Mouse (Mus musculus) spleen, postnatal 14 days (tissue): ENCODE results near the gene Agxt.
A peak's percentile ranks its signal among the peaks of the same experiment; 100 is the strongest.

Experiments used
- DNase-seq, 2 experiments: peaks; one replicate each; pipeline ENCODE4 v3.0.0; 2021 to 2022; ENCODE audit warnings: low spot score in 2 of 2

Agxt gene

DNA sequence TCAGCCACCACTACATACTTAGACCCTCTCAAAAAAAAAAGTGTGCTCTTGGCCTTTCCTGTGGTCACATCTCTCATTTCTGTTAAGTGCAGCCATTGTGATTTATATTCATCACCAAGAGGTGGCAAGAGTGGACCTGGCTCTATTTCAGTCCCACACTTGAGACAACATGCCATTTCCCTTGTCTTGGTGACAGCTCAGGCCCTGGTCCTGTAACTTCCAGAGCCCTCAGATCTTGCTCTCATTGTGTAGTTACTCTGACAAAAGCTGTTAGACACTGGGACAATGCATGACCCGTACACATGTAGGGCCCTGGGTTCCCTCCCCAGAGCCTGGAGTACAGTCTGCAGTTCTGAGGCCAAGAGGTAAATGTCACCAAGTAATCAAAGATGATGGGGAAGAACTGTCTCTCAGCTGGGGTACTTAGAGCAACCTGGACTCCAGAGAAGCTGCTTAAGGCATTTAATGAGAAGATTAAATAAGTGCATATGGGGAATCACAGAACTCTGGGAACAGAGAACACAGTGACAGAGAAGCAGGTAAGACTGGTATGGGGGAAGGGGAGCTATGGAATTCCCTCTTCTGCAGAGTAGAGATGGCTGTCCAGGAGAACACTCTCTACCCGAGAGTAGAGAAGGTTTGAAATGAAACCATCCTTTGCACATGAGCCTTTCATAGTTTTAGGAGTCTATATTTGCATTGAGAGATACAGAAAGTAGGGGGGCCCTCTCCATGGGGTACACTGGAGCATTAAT is 16.0 kb downstream of the Agxt start:
- no peak for DNase-seq

DNA sequence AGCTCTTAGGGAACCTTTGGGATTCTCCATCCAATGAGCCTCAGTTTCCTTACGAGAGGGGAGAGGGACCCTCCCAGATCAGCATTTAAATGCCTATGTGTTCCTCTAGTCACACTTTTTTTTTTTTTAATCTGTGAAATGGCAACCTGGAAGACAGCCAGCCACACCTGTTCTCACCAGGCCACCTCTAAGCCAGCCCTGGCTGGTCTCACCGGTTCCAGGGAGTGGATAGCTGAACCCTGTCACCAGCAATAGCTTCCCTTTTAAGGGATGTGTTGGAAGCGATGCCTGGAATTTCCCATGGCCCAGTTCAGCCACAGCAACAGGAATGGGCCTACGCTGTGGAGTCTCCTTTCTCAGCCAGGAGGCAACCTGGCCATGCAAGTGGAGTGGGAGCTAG is 22.5 kb downstream of the Agxt start:
- no peak for DNase-seq

DNA sequence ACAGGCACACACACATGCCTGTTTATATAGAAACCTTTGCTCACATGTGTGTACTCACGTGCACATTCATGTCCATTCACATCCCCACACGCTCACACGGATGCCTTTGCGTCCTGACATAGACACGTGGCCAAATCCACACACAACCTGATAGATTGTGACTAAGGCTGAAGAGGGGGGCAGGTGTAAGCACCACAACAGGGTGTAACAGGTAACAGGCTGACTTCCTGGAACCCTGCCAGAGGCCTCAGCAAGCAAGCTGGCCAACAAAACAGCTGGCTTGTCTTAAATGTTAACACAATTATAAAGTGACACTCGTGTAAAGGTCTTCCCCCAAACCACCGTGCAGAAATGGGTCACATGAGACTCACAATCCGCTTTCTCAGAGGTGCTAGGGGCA is 23.9 kb downstream of the Agxt start:
- DNase-seq, result no peak

DNA sequence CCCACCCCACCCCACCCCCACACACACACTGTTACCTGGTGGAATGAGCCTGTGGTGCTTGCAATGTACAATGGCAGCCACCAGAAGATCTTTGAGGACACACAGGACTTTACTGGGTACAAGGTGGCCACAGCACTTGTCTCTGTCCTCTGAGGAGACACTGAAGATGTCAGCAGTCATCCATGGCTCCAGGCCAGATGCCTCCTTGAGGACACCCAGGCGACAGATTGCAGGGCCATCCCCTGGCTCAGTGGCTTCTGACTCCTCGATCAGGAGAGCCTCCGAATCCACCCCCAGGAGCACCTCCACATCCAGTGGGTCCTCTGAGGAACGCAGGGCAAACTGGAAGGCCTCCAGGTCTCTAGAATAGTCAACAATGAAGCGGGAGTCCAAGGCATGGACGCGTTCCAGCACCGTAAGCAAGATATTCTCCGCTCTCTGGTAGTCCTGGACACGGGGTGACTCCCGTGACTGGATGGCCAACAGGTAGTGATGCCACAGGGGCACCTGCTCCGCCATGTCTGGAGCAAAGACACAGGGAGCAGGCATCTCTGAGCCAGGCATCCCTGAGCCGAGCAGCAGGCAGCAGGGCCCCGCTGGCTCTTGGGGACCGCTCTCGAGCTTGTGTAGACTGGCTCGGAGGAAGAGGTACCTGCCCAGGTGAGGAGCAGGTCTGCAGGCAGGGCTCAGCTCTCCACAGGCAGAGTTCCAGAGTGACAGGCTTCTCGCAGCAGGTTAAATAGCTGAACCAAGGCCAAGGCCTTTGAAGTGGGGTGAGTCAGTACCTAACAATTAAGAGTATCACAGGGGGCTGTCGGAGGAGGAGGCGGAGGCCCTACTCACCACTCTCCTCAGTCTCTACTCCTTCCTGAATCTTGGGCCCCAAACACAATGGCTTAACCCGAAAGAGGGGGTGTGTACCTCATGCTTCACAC is 24.8 kb downstream of the Agxt start:
- no peak for DNase-seq

DNA sequence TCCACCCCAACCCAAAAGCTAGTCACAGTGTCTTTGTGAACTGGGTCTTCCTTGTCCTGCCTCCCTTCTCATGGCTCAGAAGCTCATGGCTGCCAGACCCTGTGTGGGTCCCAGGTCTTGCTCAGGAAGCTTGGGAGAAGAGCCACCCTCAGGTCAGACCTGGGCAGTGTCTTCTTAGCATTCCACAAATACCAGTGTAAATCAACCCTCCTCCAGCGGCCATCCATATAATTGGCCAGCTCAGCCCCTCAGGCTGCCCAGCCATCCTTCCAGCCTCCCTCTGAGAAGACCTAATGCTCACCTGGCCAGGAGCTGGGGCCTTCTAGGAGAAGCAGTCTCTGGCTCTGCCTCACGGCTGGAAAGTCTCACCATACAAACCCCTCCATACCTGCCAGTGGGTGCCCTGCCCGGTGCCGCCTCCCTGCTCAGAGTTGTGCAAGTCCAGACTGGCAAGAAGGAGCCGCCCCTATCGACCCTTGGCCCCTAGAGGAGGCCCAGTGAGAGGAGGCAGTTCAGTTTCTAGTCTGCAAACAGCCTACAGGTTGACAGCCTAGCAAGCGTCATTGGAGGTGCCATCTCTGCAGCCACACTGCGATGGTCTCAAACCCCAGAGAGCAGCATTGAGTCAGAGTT is 25.6 kb downstream of the Agxt start, which contains the start of gene 2310007B03Rik:
Gene 2310007B03Rik, minus strand, starts transcription at position 448 of the 633 bp plus-strand sequence.
- no peak for DNase-seq

DNA sequence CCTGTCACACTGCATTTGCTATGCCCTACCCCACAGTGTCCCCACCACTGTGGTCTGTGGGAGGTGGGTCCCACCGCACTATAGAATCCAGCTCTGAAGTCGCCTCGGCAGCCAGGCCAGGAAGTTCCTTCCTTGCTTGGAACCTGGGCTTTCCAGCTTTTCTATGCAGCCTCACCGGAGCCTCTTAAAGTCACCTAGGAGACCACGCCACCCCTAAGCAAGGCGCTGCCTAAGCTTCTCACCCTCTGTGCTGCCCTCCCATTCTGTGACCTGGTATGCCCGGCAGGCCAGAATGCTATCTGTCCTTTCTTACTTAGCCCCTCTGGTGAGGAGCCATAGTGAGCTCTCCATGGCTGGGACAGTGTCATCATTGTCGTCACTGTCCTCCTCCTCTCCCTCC is 26.3 kb downstream of the Agxt start:
- DNase-seq, result no peak

DNA sequence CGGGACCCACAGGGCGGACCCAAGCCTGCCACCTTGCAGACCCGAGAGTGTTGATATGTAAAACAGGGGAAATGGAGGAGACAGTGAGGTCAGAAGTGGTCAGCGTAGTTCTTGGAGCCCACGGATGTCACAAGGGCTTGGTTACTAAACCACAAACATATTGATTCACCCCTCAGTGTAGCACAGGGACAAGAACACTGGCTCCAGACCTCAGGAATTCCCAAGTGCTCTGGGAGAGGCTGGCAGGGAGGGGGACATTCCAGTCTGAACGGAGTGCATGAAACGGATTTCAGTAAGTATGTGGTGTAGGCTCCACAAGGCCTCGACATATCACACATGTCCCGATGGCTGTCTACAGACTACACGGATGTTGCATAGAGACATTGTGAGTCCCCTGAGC is 26.9 kb downstream of the Agxt start:
- DNase-seq, result no peak

DNA sequence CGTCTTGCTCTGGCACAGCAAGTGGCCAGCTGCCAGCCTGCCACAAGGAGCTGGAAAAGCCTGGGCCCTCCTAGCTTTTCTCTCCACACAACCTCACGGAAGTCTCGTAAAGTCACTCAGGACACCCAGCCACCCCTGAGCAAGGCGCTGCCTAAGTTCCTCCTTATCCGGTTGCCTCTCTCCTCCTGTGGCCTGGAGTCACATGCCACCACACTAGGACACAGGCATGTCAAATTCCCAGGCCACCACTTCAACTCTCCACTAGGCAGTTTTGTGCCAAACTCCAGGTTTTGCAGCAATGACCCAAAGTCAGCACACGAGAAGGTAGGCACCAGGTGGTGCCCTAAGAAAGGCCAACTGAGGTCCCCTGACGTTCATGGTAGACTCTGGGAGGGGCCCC is 27.5 kb downstream of the Agxt start:
- DNase-seq, result no peak

DNA sequence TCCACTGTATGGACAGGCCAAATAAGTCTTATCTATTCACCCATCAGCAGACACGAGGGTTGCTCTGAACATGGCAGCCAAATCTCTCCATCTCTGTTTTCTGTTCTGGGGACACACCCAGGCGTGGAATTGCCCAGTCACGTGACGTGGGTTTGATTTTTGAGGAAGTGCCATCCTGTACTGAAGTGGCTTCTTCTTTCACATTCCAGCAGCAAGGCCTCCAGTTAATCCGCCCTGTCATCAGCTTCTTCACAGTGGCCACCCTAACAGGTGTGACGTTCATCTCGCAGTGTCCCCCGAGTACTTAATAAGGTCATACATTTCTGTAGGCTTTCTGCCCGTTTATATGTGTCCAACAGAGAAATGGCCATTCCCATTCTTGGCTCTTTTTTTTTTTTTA is 30.4 kb downstream of the Agxt start:
- no peak for DNase-seq

DNA sequence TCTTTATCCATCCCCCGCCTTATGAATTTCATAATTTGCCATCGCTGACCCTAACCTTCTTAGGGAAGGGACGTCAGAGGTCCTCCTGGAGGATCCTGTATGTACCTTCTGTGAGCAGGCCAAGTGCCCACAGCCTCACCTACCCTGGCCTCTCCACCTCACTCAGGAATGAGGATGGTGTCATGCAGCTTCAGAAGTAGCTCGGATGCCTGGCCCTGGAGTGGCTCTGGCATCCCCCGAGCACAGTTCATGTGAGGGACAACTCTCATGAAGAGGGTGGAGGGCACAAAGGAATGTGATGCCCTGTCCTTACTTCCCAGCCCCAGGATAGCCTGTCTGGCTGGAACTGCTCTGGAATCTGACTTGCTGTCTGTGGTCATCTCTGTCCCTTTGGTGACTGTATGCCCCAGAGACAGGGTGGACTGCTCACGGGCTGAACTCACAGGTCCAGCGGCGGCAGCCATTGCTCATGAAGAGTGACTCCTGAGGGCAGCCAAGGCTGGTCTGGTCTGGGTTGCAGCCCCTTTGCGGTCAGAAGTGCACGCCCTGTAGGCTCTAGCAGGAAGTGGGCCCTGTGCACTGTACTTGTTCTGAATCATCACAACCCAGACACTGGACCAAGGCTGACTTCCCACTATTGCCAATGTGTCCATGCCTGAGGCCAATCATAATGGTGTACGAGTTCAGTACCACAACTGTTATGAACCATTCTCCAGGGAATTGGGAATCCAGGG is 31.5 kb downstream of the Agxt start:
- no peak for DNase-seq

DNA sequence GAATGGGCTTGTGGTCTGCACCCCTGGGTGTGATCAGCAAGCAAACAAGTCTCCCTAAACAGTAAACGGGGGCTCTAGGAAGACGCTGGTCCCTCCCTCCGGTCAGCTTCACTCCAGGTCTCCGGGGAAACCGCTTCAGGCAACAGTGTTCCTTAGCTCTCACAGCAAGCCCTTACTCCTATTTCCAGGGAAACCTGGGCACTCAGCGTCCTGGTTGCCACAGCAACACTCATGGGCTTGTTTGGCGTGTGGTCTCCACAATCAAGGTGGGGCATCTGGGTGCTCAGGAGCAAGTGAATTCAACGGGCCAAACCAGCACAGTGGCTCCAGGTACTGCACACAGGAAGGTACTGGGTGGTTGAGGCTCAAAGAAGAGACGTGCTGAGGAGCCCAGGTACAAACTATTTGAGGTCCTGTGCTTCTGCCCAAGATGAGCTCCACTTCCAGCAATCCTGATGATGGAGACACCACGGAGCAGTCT is 33.3 kb downstream of the Agxt start, which contains the start of gene Crocc2:
Gene Crocc2, plus strand, starts transcription at position 431 of the 481 bp plus-strand sequence.
- DNase-seq, result no peak

DNA sequence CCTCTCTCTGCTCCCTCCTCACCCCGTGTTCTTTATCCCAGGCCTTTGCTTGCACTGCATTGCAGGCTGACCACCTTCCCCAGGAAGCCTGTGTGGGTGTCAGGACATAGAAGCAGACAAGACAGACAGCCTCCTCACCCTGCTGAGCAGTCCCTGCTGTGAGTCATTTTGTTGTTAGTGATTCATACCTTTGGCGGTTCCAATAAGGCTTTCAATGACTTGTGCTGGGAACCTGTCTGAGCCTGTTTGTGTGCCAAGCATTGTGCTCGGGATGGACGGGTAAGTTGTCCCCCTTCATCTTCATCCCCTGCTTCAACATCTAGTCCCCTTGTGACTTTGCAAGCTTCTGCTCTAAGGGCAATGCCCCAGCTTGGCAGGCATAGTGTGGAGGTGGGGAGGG is 38.6 kb downstream of the Agxt start:
- DNase-seq, result no peak

DNA sequence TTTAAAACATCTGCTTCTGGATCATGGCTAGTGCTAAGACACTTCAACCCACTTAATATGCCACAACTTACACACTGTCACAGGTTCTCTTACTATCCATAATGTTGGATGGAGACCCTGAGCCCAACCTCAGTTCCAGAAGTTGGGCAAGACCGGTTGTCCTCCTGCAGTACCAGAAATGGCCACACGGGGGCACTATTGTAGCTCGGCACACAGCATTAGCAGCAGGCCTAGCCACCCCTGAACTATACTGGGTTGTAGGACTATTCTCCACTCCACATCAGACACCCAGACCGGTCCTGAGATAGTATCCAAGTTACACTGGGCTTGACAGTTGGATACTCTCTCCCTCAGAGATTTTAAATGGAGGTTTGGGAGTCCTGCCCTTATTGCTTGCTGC is 39.4 kb downstream of the Agxt start:
- peak; percentile 32 to 54 for DNase-seq

DNA sequence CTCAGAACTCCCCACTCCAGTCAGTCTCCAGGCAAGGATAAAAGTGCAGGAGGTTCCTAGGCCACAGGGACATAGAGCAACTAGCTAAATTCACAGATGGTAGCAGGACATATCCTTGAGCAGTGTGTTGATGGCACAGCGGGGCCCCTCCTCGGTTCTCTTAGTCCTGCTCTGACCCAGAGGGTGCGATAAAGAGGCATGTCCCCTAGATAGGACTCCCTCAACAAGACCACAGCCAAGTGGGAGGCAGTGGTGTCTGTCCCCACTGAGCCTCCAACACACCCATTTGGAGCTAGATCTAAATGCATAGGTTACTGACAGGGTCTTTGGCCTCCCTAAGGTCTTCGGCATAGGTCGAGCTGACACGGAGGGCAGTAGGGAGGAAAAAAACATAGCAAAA is 40.8 kb downstream of the Agxt start:
- no peak for DNase-seq

DNA sequence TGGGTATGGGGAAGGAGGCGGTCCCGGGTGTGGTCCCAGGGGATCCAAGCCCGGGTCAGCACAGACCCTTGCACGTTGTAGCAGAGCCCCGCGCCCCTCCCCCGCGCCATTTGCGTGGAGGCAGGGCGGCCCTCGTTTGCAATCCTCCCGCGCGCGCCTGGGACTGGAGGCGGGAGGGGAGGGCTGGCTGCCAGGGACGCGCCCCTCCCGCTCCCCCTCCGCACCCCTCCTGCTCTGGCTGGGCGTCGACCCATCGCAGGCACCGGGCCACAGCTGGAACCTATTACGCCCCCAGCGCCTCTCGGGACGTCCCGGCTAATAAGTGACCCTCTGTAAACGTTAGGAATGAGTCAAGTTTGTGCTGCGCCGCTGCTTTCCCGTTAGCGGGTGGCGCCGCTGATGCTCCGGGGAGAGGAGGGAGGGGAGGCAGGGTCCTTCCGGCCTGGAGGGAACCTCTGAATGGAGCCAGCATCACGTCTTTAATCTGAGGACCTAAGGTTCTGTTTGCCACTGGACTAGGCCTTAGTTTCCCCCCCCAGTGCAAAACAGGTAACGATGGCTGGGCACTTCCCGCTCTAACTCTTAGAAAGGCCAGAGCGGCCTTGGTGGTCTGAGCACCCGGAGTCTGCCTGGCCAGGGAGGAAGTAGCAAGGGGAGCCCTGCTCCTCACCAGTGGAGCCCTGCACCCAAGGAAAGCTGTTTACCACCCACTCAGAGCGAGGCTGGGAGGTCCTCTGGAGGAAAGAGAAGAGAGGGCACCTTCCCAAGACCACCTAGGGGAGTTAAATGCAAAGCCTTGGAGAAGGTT is 41.7 kb downstream of the Agxt start:
- DNase-seq, result no peak

DNA sequence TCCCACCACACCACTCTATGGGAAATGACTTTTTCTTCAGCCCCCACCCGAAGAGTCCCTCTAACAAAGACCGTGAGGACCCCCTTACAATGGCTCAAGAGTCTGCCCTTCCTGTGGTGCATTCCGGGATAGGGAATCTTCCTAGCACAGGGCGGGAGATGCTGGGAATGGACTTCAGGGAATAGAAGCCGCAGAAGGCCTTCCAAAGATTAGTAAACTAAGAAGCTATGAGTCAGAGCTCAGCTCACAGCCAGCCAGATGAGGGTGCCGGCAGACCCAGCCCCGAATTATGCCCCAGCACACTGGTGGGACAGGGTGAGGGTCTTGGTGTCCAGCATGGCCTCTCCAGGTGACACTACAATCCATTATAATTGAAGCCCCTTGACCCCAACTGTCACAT is 47.2 kb downstream of the Agxt start:
- DNase-seq, result no peak

DNA sequence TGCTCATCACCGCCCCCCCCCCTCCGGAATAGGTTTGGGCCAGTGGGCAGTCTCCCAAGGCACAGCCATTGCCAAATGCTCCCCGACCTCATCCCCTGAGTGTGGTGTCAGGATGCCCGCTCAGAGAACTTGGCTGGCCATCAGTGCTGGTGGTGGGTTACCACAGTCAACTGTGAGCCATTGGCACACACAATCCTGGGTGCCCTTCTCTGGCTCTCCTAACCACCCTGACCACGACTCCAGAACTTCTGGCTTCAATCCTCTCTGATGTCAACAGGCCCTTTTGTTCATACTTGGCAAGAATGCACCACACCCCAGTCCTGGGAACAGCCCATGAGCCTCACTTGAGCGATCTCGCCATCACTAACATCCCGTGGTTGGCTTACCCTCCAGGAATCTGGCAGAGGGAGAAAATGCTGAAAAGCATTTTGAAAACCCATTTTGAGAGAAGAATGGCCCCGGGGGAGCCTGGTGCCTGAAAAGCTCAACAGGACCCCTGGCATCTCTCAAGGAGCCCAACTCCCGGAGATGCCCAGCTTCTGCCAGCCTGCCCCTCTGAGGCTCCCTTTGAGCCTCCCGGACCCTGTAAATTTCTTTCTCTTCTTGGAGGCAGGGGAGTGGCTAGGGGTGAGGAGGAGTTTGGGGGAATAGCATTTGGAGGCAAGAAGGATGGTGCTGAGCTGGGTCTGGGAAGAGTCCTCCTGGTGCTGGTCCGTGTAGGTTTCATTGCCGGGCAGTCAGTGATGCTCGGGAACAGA is 49.2 kb downstream of the Agxt start:
- DNase-seq, result no peak

DNA sequence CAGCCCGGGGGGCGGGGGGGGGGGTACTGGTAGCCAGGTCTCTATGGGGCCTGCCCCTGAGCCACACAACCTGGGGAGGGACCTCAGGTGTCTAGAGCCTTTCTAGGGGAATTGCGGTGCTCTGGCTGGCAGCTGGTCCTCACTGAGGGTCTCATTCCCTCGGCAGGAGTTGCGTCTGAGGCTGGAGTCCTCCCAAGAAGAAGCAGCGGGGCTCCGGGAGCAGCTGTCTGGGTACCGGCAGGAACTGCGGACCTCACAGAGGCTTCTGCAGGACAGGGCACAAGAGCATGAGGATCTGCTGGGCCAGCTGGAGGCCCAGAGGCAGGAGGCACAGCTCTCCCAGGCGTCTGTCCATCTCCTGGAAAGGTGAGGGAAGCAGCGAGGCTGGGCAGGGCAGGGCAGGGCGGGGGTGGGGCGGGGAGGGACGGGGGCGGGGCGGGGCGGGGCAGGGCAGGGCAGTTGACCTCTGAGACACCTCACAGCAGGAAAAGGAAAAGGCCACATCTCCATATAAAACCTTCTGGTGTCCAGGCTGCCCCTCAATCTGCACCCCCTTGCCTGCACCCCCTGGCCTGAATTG is 55.8 kb downstream of the Agxt start:
- DNase-seq, result no peak

DNA sequence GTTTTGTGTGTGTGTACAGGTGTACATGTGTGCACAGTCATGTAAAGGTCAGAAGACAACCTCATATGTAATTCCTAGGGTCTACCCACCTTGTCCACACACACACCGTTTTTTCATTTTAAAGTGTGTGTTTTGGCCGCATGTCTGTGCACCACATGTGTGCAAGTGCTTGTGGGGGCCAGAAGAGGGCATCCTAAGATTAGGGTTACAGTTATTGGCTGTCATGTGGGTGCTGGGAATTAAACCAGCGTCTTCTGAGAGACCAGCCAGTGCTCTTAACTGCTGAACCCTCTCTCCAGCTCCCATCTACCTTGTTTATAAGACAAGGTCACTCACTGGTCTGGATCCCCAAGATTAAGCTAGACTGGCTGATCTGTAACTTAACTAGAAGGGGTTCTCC is 59.9 kb downstream of the Agxt start:
- no peak for DNase-seq
